In genomic region chrX:106742241-106742640, GRCm38 (mm10) we compare ENCODE assay signal across 24 mouse cellular contexts.
DNase-seq lines count a peak whose midpoint lies in the region; ATAC-seq and TF ChIP-seq lines count a peak whose summit lies in the region.
"Had no signal": no experiment of that assay in that cellular context is flagged by ENCODE, and none has a peak within 500 bp of the region (broad histone marks: within the 10 kb centered on the region; RNA-seq: fewer than 3 reads in every experiment).

No protein-coding gene starts in this region.

- H3K36me3 ChIP-seq in embryonic facial prominence, embryonic 14.5 days (ENCODE audit: control insufficient read depth, insufficient read depth, low read length), result no peaks in the 10 kb centered on the region
- H3K36me3 ChIP-seq in embryonic facial prominence, embryonic 10.5 days (replicated peaks), result no peaks in the 10 kb centered on the region
- no peaks in the 10 kb centered on the region for H3K36me3 ChIP-seq in kidney, embryonic 15.5 days
- H3K36me3 ChIP-seq in liver, postnatal 0 days (replicated peaks; ENCODE audit: insufficient read depth, low read length), result no peaks in the 10 kb centered on the region
- H3K36me3 ChIP-seq: embryonic facial prominence, embryonic 12.5 days; forebrain, embryonic 12.5 days; forebrain, embryonic 15.5 days; hindbrain, embryonic 10.5 days; hindbrain, embryonic 13.5 days had no signal

- no peaks in the 10 kb centered on the region for H3K9me3 ChIP-seq in embryonic facial prominence, embryonic 14.5 days (ENCODE audit: control insufficient read depth, low read length)
- H3K9me3 ChIP-seq in embryonic facial prominence, embryonic 10.5 days, result no peaks in the 10 kb centered on the region
- H3K9me3 ChIP-seq in kidney, embryonic 15.5 days (replicated peaks), result no peaks in the 10 kb centered on the region
- no peaks in the 10 kb centered on the region for H3K9me3 ChIP-seq in liver, postnatal 0 days (ENCODE audit: low read length)
- H3K9me3 ChIP-seq: embryonic facial prominence, embryonic 12.5 days; forebrain, embryonic 12.5 days; forebrain, embryonic 15.5 days; hindbrain, embryonic 10.5 days; hindbrain, embryonic 13.5 days had no signal

- H3K9ac ChIP-seq in embryonic facial prominence, embryonic 14.5 days (ENCODE audit: low read depth, low read length), result no peak overlapping the region
- H3K9ac ChIP-seq in kidney, embryonic 15.5 days, result no peak overlapping the region
- H3K9ac ChIP-seq in liver, postnatal 0 days (replicated peaks), result no peak overlapping the region
- H3K9ac ChIP-seq: embryonic facial prominence, embryonic 12.5 days; forebrain, embryonic 12.5 days; forebrain, embryonic 15.5 days; hindbrain, embryonic 13.5 days had no signal

- no peak overlapping the region for H3K27ac ChIP-seq in embryonic facial prominence, embryonic 14.5 days (replicated peaks; ENCODE audit: low read depth, low read length)
- no peak overlapping the region for H3K27ac ChIP-seq in embryonic facial prominence, embryonic 10.5 days (replicated peaks)
- H3K27ac ChIP-seq in kidney, embryonic 15.5 days, result no peak overlapping the region
- no peak overlapping the region for H3K27ac ChIP-seq in liver, postnatal 0 days (ENCODE audit: low read depth)
- H3K27ac ChIP-seq: embryonic facial prominence, embryonic 12.5 days; forebrain, embryonic 12.5 days; forebrain, embryonic 15.5 days; heart, adult 2 months; hindbrain, embryonic 10.5 days; hindbrain, embryonic 13.5 days had no signal

- peak; percentile 0 for DNase-seq in embryonic facial prominence, embryonic 14.5 days (ENCODE audit: low spot score)
- DNase-seq in embryonic facial prominence, embryonic 10.5 days (ENCODE audit: low spot score), result no peak
- DNase-seq in kidney, adult 9 months, result peak; percentile 31
- DNase-seq in liver, postnatal 0 days, result no peak
- no peak for DNase-seq in liver
- DNase-seq in Muller cell, postnatal 12 days (ENCODE audit: inconsistent ontology term), result peak; percentile 4
- DNase-seq: adrenal gland, postnatal 10 days; adrenal gland, postnatal 36 days; cerebellum, adult 18-20 months; cerebellum, adult 9-10 months; cerebellum, postnatal 14 days; gastrocnemius, postnatal 25 days; heart, adult 2 months; heart, postnatal 36 days had no signal

- H3K4me3 ChIP-seq in embryonic facial prominence, embryonic 14.5 days (ENCODE audit: low read depth, low read length), result no peak overlapping the region
- no peak overlapping the region for H3K4me3 ChIP-seq in embryonic facial prominence, embryonic 10.5 days
- H3K4me3 ChIP-seq in kidney, embryonic 15.5 days (replicated peaks), result no peak overlapping the region
- H3K4me3 ChIP-seq in liver, postnatal 0 days (ENCODE audit: low read depth, low read length), result no peak overlapping the region
- H3K4me3 ChIP-seq: embryonic facial prominence, embryonic 12.5 days; erythroblast, embryonic 14.5 days; forebrain, embryonic 12.5 days; forebrain, embryonic 15.5 days; heart, adult 2 months; hindbrain, embryonic 10.5 days; hindbrain, embryonic 13.5 days had no signal

- ATAC-seq in embryonic facial prominence, embryonic 14.5 days (ENCODE audit: low read depth), result no peak
- ATAC-seq in kidney, embryonic 15.5 days (replicated peaks; ENCODE audit: low FRiP score), result no peak
- no peak for ATAC-seq in liver, postnatal 0 days
- ATAC-seq: forebrain, embryonic 15.5 days; hindbrain, embryonic 16.5 days; Patski had no signal

- no peak overlapping the region for H3K4me2 ChIP-seq in embryonic facial prominence, embryonic 14.5 days (ENCODE audit: low read depth, low read length)
- H3K4me2 ChIP-seq in kidney, embryonic 15.5 days, result no peak overlapping the region
- no peak overlapping the region for H3K4me2 ChIP-seq in liver, postnatal 0 days (ENCODE audit: low read depth, low read length)
- H3K4me2 ChIP-seq: embryonic facial prominence, embryonic 12.5 days; forebrain, embryonic 12.5 days; forebrain, embryonic 15.5 days; heart, embryonic 11.5 days; hindbrain, embryonic 13.5 days had no signal

- peak; percentile 37; the same call in 1 of the 2 replicates for TF ChIP-seq EP300 in liver, postnatal 0 days (IDR thresholded peaks at IDR 0.05; ENCODE audit: low read depth)

- TF ChIP-seq CTCF in liver, postnatal 0 days (IDR thresholded peaks at IDR 0.05; ENCODE audit: low read depth), result no peak

- H3K4me1 ChIP-seq in embryonic facial prominence, embryonic 14.5 days (ENCODE audit: control insufficient read depth, insufficient read depth, low read length), result no peaks in the 10 kb centered on the region
- H3K4me1 ChIP-seq in embryonic facial prominence, embryonic 10.5 days, result no peaks in the 10 kb centered on the region
- H3K4me1 ChIP-seq in kidney, embryonic 15.5 days, result no peaks in the 10 kb centered on the region
- no peaks in the 10 kb centered on the region for H3K4me1 ChIP-seq in liver, postnatal 0 days (ENCODE audit: insufficient read depth)
- H3K4me1 ChIP-seq: embryonic facial prominence, embryonic 12.5 days; forebrain, embryonic 12.5 days; forebrain, embryonic 15.5 days; hindbrain, embryonic 10.5 days; hindbrain, embryonic 13.5 days had no signal

- H3K27me3 ChIP-seq in embryonic facial prominence, embryonic 14.5 days (replicated peaks; ENCODE audit: control insufficient read depth, insufficient read depth, low read length), result no peaks in the 10 kb centered on the region
- H3K27me3 ChIP-seq in embryonic facial prominence, embryonic 10.5 days (replicated peaks; ENCODE audit: low read depth, poor library complexity, severe bottlenecking), result peaks cover 5% of the 10 kb centered on the region; the same call in 1 of the 2 replicates
- H3K27me3 ChIP-seq in kidney, embryonic 15.5 days, result no peaks in the 10 kb centered on the region
- no peaks in the 10 kb centered on the region for H3K27me3 ChIP-seq in liver, postnatal 0 days (ENCODE audit: insufficient read depth, low read length)
- H3K27me3 ChIP-seq: embryonic facial prominence, embryonic 12.5 days; forebrain, embryonic 12.5 days; forebrain, embryonic 15.5 days; hindbrain, embryonic 13.5 days had no signal

Comparison
In these comparisons a context has a peak if more than half of its experiments do, and no peak if none do; other contexts are left out.
1. DNase-seq: peak in embryonic facial prominence, embryonic 14.5 days (single experiment), kidney, adult 9 months (single experiment) and Muller cell, postnatal 12 days (single experiment); none in embryonic facial prominence, embryonic 10.5 days (single experiment), liver, postnatal 0 days (single experiment) and liver (single experiment).